Mouse (Mus musculus): ENCODE data around the gene Ralgps2.

The Ralgps2 gene

DNA sequence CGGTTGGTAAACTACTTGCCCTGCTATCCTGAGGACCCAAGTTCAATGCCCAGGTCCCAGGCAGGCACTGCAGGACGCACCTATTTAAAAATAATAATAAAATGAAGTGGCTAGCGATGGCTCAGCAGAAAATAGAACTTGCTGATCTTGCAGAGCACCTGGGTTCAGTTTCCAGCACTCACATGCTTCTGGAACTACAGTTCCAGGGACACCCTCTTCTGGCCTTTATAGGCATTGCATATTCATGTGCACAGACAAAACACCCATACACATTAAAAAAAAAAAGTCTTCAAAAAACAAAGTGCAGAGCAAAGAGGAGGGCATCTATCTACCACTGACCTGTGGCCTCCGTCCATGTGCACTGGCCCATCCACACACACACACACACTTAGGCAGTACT lies 47.9 kb downstream of the Ralgps2 start:
- no peak for DNase-seq

DNA sequence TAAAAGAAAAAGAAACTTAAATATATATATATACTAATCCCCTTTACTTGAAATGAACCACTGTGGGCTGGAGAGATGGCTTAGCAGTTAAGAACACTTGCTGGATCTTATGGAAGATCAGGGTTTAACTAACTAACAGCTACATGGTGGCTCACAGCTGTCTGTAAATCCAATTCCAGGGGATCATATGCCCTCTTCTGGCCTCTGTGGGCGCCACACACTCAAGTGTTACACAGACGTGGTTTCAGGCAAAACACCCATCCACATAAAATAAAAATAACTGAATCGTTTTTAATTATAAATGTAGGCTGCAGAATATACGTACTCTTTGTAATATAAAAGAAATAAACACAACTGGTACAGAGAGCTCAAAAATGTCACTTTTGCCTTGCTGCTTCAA lies 50.6 kb downstream of the Ralgps2 start:
- DNase-seq = no peak

DNA sequence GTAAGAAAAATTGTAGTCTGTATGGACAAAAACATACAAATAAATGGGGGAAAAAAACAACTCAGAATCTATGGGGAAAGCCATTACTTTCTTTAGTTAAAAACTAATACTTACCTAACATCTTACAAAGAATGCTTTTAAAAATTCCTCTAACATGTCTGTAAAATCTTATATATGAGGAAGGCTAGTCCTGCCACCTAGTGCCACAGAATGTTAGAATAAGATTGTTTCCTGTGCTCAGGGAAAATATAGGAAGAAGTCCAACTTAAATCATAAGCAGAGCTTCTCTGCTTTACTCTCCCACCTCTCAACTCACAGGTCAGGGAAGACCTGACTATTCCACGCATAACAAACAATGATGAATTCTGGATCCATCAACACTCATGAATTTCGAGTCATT lies 53.5 kb downstream of the Ralgps2 start:
- DNase-seq = no peak

DNA sequence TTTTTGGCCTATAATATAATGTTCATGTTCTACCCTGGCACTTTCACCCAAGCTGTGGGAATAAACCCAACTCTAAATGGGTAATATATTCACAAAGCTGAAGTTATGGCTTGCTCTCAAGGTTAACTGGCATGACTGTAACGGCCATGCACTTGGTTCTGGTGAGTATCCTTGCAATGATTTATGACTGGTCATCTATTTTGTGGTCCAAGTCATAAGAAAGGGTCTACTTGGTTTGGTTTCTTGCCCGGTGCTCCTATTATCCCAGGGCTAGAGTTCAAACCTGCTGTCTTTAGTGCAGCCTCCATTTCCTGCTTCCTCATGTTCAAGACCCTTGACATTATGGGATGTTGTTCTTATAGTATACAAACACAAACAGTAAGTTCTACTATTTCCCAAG lies 54.6 kb downstream of the Ralgps2 start:
- DNase-seq = no peak

DNA sequence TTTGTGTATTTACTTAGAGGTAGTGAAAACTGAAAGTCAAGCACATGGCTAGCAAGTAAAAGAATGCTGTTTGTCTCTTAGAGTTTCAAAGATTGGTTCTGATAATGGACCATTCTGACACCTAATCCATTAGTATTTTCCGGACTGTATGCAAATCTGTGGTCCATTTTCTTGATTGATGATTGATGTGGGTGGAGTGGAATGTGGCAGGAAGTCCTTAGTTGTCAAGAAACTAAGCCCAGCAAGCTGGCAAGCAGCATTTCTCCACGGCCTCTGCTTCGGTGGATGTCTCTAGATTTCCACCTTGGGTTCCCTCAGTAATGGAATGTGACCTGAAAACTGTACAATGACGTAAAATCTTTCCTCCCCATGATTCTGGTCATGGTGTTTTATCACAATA lies 68.8 kb downstream of the Ralgps2 start:
- no peak for DNase-seq

DNA sequence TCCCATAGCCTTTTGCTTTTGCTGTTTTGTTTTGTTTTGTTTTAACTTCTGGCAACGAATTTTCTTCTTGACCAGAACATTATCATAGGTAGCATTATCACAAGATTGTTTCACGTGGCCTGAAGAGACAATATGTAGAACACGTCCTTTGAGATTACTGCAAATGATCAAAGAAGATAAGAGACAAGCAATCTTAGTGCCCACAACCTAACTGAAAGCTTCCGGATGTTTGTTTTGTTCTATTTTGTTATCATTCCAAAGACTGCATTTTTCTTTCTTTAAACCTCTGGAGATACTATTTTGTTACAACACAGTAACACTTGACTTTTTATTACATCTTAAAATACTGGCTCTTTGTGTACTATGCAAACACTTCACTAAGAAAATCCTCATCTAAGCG lies 69.4 kb downstream of the Ralgps2 start:
- DNase-seq = no peak

DNA sequence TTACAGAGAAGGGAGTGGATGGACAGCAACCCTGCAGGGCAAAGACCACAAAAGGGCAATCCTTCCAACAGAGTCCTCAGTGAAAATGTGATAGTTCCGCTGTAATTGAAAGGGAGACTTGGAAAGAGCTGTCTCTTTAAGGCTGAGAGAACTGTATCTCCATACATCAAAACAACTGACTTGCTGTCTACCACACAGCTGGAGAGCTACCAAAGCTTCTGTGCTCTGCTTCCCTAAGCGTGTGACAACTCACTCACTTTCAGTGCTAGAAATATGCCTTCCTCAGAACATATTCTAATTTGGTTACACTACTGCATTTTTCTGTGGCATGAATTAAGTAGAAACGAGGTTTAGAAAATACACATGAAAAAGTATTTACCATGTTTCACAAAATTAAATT lies 75.2 kb downstream of the Ralgps2 start:
- no peak for DNase-seq

DNA sequence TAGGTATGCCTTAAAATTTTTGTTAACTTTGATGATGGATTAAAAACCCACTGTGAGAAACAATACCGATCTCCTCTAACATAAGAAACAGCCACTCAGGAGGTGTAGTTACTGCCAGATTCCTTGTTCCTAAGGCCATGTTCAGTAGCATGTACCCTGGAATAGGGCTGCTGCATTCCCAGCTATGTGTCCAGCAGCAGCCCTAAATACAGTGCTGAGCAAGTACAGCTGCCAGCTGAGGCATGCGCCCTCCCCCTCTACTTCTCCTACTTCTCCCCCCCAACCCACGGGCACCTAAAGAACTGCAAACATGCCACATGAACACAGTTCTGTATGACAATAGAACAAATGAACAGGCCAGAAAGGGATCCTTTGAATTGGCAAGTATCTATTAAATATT lies 75.7 kb downstream of the Ralgps2 start:
- DNase-seq = no peak

DNA sequence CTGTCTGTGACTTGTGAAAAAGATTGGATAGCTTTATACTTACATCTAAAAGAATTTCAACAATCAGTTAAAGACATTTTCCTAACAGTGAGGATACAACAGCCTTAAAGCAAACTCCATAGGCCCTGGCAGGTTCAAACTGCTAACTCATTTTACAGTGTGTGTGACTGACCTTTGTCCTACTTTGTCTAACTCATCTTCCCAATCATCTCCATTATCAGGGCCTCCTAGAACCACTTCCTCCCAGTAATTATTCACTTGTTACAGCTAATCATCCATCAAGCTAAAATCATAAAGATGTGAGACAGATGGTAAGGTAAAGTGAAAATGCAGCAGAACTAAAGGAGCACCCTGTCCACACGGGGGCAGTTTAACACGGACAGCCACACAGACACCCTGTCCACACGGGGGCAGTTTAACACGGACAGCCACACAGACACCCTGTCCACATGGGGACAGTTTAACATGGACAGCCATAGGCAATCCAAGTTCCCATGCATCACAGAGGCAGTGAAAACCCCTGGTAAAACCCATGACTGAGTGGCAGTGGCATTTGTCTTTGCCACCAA lies 77.9 kb downstream of the Ralgps2 start:
- no peak for DNase-seq

DNA sequence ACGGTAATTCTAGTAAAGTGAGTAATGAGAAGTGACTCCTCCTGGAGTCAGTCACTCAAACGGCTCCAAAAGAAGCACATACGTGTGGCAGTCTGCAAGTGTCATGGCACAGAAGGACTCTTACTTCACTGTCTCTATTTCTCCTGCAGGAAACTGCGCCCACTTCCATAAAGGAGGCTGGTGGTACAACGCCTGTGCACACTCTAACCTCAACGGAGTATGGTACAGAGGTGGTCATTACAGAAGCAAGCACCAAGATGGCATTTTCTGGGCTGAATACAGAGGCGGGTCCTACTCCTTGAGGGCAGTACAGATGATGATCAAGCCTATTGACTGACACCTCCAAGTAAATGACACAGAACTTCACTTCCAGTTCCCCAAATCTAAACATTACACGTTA lies 79.2 kb downstream of the Ralgps2 start:
- DNase-seq = no peak

DNA sequence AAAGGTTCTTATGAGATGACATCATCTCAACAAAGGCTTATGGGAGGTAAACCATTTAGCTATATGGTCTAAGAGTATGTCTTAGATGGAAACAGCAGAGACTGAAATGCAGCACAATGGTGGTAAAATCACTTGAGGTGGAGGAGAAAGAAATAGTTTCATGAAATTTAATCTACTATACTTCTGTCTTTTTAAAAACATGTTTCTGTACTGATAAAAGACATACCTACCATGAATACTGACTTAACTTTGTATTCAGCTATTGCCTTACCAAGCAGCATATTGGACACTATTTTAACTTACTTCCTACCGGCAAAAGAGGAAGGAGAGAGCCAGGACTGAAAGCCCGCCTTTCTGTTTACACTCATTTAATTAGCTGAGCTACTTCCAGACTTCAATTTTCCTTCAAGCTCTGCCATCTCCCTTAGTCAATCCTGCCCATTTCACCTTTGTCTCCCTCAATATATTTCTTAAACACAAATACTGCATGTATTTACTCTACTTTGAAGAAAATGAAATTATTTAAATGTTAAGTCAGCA lies 79.6 kb downstream of the Ralgps2 start:
- DNase-seq = no peak

DNA sequence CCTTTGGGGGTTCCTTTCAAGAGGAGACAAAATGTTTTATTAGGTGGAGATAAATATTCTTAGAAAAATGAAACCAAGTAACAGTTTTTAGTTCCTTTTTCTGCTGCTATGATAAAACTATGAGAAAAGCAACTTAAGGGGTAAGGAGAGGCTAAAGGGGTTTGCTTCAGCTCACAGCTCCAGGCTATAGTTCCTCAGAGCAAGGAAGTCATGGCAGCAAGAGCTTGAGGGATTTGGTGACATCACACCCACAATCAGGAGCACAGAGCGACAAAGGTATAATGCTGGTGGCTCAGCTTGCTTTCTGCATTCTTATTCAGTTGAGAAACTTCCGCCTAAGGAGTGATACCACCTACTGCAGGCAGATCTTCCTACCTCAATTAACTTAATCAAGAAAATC lies 80.3 kb downstream of the Ralgps2 start:
- no peak for DNase-seq

DNA sequence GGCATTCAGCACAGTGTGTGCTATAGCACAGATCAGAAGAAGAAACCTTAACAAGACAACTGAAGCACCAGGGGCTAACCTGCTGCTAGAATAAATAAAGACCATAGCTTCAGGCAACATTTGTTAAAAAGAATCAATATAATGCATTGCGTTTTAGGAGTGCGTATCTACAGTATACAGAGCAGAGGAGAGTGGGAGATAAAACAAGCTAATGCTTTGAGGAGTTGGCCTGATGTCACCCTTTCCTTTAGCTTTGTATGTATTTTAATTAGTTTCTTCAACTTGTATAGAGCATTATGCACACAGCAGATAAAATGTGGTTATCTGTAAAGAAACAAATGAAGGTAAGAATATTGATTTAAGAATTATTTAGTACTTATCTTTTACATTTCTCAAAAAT lies 82.8 kb downstream of the Ralgps2 start:
- DNase-seq = no peak

DNA sequence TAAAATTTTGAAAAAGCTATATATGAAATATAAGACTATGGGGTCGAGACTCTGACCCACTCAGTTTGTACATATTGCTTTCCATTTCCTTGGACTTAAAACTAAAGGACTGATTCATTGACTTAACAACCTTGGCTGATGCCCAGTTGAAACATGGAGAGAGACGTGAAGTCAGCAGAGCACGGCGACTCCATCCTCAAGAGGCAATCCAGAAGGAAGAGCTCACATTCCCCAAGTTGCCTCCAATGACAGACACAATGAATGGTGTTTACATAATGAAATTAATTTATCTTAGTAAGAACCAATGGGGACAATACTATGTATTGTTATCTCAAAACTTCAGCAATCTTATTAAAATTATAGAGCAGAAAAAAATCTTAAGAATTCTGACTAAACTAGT lies 84.9 kb downstream of the Ralgps2 start:
- DNase-seq = no peak

DNA sequence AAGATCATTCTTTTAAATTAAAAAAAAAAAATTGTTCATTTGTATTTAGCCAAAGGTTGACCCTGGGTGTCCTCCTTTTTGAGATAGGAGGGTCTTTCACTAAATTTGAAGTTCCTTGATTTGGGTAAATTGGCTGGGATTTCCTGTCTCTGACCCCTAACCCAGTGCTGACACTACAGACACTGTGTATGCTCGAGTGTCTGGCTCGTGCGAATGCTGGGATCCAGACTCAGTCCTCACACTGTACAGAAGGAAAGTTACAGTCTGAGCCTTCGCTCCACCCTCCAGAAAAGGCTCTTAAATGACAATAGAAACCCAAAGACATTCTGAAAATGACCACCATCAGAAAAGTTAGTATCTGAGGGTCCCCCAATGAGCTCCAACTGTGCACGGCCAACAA lies 86.6 kb downstream of the Ralgps2 start:
- no peak for DNase-seq

DNA sequence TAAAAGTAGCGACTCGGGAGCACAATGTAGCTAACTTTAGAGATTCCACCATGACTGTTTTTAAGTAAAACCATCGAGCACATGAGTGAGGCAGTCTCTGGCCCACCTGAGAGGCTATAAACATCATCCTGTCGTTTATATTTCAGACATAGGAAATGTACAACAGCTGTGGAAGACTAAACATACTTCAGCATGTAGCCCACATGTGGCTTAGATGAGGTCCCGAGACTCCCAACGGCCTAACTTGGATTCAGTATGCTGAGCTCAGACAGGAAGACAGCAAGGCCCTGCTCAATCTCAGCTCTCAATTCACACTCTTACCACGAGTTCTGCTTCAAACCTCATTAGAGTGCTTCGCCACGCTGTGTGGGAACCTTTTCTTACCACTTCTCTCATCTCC lies 87.0 kb downstream of the Ralgps2 start:
- no peak for DNase-seq

DNA sequence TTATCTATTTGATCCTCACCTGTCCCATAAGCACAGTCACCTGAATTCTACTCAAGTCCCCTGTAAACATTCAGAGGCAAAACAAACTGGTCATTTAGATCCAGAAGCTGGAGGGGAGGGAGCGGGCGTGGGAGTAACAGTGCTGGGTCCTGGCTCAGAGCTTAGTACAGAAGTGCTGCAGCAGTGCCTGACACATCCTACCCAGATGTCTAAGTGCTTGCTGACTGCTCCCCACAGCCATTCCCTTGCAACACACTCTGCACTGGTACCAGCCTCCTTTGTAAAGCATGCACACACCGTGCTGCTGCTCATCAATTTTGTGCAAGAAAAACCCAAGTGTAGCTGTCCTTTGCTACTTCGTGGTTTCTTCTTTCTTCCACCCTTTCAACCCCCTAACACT lies 92.3 kb downstream of the Ralgps2 start:
- no peak for DNase-seq

DNA sequence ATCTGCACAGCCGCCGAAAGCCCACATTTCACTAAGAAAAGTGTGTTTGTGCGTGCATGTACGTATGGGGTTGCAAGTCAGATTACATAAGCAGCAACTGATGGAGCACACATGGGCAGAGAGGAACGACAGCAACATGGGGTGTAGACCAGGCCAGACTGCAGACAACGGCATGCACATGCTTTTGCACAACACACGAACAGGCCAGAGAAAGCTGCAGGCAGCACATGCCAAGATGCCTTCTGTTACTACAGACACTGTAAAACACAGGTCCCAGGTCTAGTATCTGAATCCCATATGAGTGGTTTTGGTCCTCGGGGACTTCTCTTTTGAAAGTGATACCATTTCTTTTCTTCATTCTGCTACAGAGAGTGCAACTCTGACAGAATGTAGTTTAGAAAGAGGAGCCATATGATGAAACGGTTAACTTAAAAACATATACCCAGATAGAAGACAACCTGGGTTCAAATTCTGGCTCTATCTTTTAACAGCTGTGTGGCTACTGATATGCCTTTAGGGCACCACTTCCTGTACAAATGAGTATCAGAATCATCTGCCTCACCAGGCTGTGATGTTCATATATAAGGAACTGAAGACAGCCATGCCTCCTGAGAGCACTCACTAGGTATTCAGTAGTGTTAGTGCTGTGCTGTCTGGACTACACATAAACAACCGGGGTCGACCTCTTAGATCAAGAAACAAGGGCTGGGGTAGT lies 97.6 kb downstream of the Ralgps2 start:
- DNase-seq = no peak

DNA sequence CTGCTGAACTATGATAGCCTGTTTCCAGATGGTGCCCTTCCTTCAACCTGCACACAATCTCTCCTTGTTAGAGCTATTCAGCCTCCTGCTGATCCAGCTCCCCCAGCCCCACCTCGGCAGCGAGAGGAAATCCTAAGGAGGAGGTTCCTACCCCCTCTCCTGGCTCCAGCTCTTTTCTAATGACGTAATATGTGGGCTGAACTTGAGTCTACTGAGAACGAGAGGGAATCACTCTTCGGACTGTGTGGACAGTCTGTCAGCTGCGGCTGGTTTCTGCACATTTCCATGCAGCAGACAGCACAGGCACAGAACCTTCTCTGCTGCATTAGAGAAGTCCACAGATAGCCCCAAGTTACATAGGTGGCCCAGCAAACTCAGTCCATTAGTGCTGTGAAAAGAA lies 100.7 kb downstream of the Ralgps2 start:
- no peak for DNase-seq

DNA sequence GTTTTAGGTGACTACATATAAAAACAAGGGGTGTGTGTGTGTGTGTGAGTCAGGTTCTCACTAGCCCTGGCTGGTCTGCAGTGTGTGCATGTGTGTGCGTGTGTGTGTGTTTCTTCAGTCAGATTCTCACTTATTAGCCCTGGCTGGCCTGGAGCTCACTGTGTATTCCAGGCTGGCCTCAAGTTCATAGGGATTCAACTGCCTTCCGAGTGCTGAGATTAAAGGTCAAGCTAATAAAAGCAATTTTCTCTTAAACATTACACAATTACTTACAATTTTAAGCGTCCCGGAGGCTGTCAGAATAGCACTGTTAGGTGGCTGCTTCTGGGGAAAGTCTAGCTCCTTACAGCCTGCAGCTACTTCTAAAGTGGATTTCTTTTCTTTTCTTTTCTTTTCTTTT lies 101.2 kb downstream of the Ralgps2 start, which contains the start of gene Angptl1:
TSS of gene Angptl1 (plus strand) at position 386 of the 400 bp plus-strand sequence.
- DNase-seq = no peak

DNA sequence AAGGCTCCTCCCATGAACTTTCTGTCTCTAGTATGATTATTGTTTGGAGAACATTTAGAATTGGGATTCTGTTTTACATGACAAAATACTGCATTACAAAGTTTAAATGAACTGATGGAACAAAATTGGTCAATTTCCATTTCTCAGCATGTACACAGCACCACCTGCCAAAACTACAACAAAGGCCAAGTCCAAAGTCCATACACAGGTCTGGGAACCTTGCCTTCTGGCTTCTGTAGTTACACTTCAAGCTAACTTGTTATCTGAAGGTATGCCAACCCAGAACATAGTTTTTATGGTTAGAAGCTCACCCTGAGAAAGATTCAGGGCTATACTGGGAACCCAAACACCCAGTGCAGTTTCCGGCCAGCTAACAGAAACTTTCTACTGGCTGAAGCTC lies 120.2 kb downstream of the Ralgps2 start:
- no peak for DNase-seq

DNA sequence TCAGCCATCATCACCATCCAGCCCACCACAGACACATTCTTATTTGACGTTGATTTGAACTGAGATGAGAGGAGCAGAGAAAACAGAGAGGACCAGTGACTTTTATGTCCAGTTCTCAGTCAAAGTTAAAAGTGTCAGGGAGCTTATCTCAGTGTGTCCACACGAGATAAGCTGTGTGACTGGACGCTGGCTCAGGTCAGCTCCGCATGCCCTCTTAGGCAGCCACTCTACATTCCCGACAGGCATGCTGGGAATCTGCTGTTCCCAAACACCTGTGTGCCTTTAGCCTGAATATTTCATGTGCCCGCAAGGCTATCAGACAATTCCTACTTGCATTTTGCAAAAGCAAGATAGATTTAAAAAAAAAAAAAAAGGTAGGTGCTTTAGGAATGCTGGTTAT lies 125.9 kb downstream of the Ralgps2 start:
- no peak for DNase-seq

DNA sequence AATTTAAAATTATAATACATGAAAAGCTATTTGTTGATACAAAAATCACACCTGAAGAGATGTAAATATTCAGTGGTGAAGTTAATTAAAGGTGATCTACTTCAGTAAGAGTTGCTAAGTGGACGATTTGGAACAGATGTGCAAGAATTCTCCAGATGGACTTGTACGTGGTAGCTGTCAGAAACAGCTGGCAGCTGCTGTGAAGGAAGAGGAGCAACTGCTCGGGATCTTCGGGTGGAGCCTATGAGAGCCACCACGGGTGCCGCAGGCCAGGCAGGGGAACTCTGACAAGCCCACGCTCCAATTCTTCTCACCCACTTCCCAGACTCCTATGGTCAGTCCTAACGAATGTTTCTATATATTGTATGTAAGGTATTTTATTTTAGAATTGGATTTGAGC lies 126.7 kb downstream of the Ralgps2 start:
- no peak for DNase-seq

DNA sequence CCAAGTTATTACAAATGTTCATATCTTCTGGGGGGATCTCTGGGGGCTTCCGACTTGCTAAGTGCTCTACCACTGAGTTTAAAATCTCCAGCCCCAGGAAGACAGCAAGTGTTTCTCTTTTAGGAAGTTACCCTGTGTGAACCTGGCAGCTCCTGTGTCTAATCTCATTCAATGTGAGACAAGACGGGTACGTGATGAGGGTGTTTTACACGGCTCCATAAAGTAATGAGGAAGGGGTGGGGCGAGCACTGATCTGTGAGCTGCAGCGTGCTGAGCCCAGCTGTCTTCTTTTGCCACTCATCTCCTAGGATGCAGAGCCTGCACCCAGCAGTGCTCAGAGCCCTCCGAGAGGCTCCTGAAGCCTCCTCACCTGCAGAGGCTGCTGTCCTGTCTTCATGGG lies 127.5 kb downstream of the Ralgps2 start:
- no peak for DNase-seq

DNA sequence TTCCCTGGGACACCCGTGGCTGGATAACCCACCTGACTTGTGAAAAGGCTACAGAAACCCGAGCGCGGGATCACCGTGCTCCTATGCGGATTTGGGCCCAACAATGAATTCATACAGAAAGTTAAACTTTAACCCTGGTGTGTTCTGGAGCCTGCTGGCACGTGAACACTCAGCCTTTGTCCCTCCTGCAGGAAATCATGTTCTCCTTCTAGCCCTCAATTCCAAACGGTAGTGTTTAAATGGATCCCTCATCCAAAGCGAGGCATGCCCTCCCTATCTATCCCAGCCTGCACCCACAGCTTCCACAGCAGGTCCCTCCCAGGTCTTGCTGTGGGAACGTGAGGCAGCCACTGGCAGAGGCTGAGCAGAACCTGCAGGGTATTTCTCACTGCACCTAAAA lies 131.1 kb downstream of the Ralgps2 start:
- DNase-seq = no peak

Data from cerebellum, adult 9-10 months (tissue).